Mouse (Mus musculus) embryonic fibroblast, embryonic 13.5 days (primary cell): ENCODE data around the gene Pspc1. TPM values are rescaled to one million over a fixed set of nuclear protein-coding genes. Genes with fewer than 3 reads are reported as not detected.
A peak's percentile ranks its signal among the peaks of the same experiment; 100 is the strongest.
"Not testable (repeated sequence)": the region's sequence is repeated elsewhere in the genome, so short reads cannot be mapped to it uniquely, and the experiment has no call there.

Source experiments
- H3K27ac ChIP-seq: 2 replicates; pipeline ENCODE4 v1.5.1; 2012; ENCODE audit warnings: low read length, control low read depth, inconsistent platforms; ENCODE audit not compliant: insufficient read depth
- H3K4me1 ChIP-seq: 2 replicates; pipeline ENCODE4 v1.6.1; 2011; ENCODE audit warnings: low read length; ENCODE audit not compliant: control insufficient read depth, insufficient read depth
- H3K4me3 ChIP-seq: 2 replicates; pipeline ENCODE4 v1.5.1; 2011; ENCODE audit warnings: mild to moderate bottlenecking, control low read depth, low read length; ENCODE audit not compliant: insufficient read depth
- CTCF ChIP-seq: IDR thresholded peaks from 2 replicates; pipeline ENCODE4 v1.5.1; 2011; ENCODE audit warnings: mild to moderate bottlenecking, control low read depth, low read length, moderate library complexity, borderline replicate concordance; ENCODE audit not compliant: insufficient read depth
- POLR2A ChIP-seq: IDR thresholded peaks from 2 replicates; pipeline ENCODE4 v1.6.1; 2011; ENCODE audit warnings: low read depth, mild to moderate bottlenecking, control low read depth, low read length, moderate library complexity
- polyA plus RNA-seq: library from polyadenylated mRNA; stranded (reverse); fragments of >200 nt; gene quantifications from 2 replicates; pipeline ENCODE4 v1.2.4, GENCODE M21; 2011; ENCODE audit warnings: low read depth; ENCODE audit not compliant: missing spikeins, insufficient read length

The Pspc1 gene
- polyA plus RNA-seq = 47.7 and 57.4 TPM in 2 replicates

DNA sequence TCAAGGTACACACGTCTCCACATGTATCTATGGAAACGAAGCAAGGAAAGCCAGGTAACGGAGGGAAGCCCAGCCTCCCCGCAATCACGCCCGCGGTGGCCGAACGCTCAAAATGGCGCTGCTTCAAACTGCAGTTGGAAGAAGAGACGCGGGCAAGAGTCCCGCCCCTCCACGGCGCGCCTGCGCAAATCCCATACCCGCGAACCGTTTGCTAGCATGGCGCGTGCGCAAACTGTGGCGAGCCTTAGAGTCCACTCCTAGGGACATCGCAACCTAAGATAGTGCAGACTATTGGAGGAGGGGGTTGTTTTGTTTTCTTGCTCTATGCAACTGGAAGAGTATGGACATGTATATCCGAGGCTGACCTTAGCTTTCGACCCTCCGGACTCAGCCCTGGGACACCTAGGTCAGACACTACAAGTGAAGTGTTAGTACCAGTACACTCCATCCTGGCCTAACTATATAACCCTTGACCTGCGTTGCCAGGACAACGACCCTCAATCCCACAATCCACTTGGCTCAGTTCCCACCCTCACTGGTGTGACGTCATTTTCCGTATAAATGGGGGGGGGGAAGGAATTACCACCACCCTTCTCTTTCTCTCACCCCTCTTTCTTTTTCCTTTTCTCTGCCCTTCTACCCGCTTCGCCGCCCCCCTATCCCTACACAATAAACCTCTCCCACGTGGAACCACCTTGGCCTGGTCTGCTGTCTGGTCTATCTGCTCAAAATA lies at the start of gene Pspc1:
TSS of gene Pspc1 (minus strand) at position 117 of the 733 bp plus-strand sequence.
- Histone ChIP-seq H3K4me3 (peak within 1 kb of the TSS; percentile 84), H3K27ac (peak within 1 kb of the TSS; percentile 85), H3K4me1 (peaks cover 3% of the 10 kb centered on the region)
- TF ChIP-seq CTCF = no peak
- TF ChIP-seq POLR2A = peak; percentile 97

DNA sequence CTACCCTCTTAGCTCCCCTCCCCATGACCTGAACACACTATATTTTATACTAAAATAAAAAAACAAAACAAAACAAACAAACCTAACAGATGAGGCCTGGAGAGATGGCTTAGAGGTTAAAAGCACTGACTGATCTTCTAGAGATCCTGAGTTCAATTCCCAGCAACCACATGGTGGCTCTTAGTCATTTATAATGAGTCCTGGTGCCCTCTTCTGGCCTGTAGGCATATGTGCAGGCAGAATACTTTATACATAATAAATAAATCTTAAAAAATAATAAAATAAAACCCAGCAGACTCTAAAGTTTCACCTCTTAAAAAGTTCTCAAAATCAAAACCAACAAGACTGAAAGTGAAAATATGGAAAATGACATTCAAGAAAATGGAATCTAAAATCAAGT lies 46.4 kb upstream of the Pspc1 start:
- H3K27ac ChIP-seq = no peak overlapping the region
- H3K4me3 ChIP-seq = no peak overlapping the region
- no peaks in the 10 kb centered on the region for H3K4me1 ChIP-seq
- TF ChIP-seq POLR2A (no peak), CTCF (no peak)

DNA sequence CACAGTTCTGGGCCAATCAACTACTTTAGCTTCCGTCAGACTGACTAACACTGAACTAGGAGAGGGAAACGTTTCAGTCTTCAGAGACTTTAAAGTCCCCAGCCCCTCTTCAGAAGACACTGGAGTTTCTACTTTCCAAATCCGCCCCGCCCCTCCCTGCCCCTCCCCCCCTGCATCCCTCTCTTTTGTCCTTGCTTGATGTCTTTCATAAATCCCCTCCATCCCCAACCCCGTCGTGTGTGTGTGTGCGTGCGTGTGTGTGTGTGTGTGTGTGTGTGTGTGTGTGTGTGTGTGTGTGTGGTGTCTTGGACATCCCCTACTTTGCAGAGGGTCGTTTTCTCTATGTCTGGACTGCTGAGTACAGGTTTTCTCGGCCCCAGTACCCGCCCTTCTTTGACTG lies 39.5 kb upstream of the Pspc1 start:
- H3K4me3 ChIP-seq = no peak overlapping the region
- H3K27ac ChIP-seq = no peak overlapping the region
- no peak for TF ChIP-seq POLR2A
- TF ChIP-seq CTCF = no peak
- no peaks in the 10 kb centered on the region for H3K4me1 ChIP-seq

DNA sequence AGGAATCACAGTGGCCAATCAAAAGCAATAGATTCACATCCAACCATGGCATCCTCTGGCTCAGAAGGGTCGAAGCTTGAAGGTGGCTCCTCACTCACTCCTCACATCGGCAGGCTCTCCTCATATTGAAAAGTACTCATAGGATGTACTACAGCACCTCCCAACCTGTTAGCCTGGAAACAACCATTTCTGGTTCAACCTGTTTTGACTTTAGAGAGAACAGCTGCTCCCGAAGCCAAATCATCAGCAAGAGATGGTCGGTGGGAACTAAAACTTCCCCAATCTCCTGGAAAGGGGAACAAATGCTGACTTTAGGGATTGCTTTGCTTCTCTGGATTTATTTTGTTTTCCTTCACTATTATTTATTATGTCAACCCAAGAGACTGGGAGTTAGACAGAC lies 39.0 kb upstream of the Pspc1 start:
- Histone ChIP-seq H3K4me1 (no peaks in the 10 kb centered on the region), H3K4me3 (no peak overlapping the region), H3K27ac (no peak overlapping the region)
- TF ChIP-seq CTCF = no peak
- TF ChIP-seq POLR2A = no peak

DNA sequence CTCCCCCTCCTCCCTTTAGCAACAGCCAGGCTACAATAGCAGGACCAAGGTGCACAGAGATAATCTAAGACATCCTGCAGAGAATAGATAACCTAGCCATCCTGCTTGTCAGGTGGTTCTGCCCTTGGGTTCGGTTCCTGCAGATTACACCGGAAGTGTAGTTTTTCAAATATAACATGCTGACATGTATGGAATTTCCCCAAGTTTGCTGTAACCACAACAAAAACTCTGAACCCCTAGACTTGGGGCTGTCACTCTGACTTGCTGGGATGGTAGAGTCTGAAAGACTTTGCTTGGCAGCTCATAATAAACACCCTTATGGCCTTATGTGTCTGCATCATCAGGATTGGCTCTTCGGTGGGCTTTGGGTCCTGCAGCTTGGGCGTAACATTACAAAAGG lies 38.4 kb upstream of the Pspc1 start:
- H3K27ac ChIP-seq = no peak overlapping the region
- no peak for TF ChIP-seq CTCF
- no peak for TF ChIP-seq POLR2A
- H3K4me1 ChIP-seq = no peaks in the 10 kb centered on the region
- no peak overlapping the region for H3K4me3 ChIP-seq

DNA sequence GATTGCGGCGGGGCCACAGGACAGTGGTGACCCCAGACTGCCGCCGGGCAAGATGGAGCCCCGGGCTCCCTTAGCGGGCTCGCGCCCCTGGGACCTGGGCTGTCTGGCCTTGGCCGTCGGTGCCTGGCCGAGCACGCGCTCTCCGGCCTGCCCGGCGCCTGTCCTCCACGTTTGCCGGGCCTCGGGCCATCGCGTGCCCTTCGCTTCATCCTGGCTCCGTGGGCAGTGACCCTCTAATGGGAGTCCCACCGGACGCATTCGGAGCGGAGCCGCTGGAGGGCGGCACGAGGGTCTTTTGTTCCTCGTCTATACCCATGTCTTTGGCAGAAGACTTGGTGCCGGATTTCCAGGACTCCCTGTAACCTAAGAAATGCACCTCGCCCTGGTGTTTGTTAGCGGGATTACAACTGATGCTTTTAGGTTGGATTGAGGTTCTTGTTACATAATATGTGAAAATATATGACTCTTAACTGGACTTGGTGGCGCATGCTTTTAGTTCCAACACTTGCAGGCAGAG lies 34.5 kb upstream of the Pspc1 start:
- Histone ChIP-seq H3K4me3 (peak overlapping the region; percentile 40), H3K4me1 (no peaks in the 10 kb centered on the region; the same call in 1 of the 2 replicates), H3K27ac (peak overlapping the region; percentile 92)
- TF ChIP-seq CTCF = no peak
- TF ChIP-seq POLR2A = 0 out of 2 replicates have a peak, but pooled peaks have one; percentile 44

DNA sequence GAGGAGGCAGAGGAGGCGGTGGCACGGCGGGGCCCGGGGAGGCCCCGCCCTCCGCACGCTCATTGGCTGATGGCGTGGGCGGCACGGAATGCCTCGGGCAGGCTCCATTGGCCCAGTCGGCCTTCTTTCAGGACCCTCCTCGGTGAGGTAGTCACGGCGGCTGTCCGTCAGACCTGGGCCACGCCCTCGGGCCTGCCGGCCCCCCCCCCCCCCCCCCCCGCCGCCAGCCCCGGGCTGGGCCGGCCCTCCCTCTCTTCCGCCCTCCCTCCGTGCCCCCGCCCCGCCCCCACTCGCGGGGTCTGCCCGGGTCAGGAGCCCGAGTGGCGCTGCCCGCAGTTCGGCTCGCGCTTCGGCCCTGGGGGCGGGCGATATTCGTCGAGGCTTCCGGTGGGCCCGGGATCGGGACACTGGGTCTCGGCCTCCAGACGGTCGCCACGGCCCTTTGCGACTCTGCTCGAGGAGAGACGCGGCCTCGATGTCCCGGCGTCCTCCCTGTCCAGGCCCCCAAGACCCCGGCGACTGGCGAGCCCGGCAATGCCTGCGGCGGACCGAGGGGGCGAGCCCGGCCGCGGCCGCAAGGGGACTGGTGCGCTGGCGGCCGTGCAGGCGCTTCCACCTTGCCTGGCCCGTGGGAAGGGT lies 33.7 kb upstream of the Pspc1 start, which contains the start of gene Zmym5:
TSS of gene Zmym5 (minus strand) at position 16 of the 639 bp plus-strand sequence.
- Histone ChIP-seq H3K4me3 (peak within 1 kb of the TSS; percentile 98), H3K27ac (peak within 1 kb of the TSS; percentile 92)
- TF ChIP-seq POLR2A = peak; percentile 72
- not testable (repeated sequence) for H3K4me1 ChIP-seq

DNA sequence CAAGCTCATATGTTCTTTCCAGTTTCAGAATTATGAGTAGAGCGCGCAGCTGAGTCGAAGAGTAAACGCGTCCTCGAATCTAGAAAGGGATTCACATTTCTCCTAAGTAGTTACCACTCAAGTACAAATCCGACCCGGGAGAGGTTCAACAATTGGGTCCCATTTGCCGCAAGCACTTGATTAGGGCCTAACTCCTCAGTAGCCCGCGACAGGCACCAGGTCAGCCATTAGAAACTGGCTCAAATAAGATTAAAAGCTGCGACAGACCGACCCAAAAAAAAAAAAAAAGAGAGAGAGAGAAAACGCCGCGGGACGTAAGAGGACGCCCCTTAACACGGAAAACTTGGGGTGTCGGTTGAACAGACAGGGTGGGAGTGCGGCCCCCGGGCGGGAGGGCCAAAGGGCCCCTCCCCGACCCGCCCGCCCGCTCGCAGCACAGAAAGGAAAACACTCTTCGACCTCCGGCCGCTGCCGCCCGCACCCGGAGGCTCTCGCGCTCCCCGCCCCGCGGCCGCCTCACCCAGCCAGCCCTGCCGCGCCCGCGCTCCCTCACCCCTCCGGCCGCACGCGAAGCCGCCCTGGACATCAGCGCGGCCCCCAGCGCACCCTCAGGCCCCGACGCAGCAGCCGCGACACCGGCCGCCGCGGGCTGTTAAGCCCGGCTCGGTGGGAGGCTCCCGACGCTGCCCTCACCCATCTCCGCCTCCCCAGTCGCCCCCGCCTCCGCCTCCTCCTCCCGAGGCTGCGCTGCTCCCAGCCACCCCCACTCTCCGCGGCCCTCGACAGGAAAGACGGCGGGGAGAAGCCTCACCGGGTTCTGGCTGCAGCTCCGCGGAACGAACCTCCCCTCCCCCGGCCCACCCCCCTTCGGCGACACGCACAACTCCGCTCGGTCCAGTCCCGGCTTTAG lies 32.9 kb upstream of the Pspc1 start:
- H3K27ac ChIP-seq = peak overlapping the region; percentile 85
- H3K4me3 ChIP-seq = peak overlapping the region; percentile 98
- H3K4me1 ChIP-seq = not testable (repeated sequence)

DNA sequence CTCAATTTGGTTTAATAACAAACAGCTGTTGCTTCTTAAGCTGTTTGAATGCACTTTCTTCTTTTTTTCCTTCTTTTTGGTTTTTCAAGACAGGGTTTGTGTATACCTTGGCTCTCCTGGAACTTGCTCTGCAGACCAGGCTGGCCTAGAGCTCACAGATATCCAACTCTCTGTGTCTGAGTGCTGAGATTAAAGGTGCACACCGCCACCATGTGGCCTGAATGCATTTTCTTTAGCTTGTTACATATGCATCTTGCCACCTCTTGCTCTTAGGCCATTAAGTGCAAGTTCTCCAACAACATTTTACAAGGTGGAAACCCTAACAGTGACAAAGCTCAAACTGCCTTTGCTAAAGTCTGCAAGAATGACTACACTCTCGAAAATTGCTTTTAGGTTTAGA lies 15.1 kb upstream of the Pspc1 start:
- Histone ChIP-seq H3K4me3 (no peak overlapping the region), H3K27ac (no peak overlapping the region), H3K4me1 (no peaks in the 10 kb centered on the region)
- TF ChIP-seq CTCF = no peak
- no peak for TF ChIP-seq POLR2A

DNA sequence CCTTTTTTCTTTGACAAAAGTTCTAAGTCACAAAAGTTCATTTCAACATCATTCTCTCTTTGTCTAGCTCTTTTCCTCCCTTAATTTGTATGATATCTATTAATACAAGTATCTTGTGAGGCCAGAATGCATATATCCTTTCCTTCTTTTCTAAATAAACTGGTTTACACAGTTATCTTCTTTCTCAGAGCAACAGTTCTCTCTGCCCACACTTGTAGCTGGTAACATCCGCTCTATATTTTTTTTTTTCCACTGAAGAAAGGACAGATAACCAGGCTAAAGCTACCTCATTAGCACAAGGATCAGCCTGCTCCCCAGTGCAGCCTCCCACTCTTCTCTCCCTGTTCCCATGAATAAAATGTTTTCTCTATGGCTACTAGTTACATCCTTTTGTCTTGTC lies 6.5 kb upstream of the Pspc1 start:
- TF ChIP-seq CTCF (no peak), POLR2A (no peak)
- no peaks in the 10 kb centered on the region for H3K4me1 ChIP-seq
- no peak overlapping the region for H3K27ac ChIP-seq
- H3K4me3 ChIP-seq = no peak overlapping the region
